Mouse (Mus musculus) erythroblast, adult 5-6 weeks (primary cell): ENCODE data around the gene Tprkb. TPM values are rescaled to one million over a fixed set of nuclear protein-coding genes. Genes with fewer than 3 reads are reported as not detected.
A peak's percentile ranks its signal among the peaks of the same experiment; 100 is the strongest.
"Not testable (repeated sequence)": the region's sequence is repeated elsewhere in the genome, so short reads cannot be mapped to it uniquely, and the experiment has no call there.

Experiments
- ATAC-seq: replicated peaks from 2 replicates; pipeline ENCODE4 v1.8.0; 2016; ENCODE audit warnings: moderate number of reproducible peaks, mild to moderate bottlenecking, moderate TSS enrichment, inconsistent platforms; ENCODE audit not compliant: poor library complexity, low FRiP score, severe bottlenecking
- total RNA-seq, 2 experiments: library from RNA; stranded (forward) in 1 of 2; stranded (reverse) in 1 of 2; fragments of 150-400 nt in 1 of 2; fragments of 200-764, 138-1000 nt in 1 of 2; gene quantifications; 2 replicates each; pipeline versions ENCODE4 v1.2.3 to v1.2.4; 2015 to 2017; ENCODE audit warnings: low replicate concordance in 2 of 2

Tprkb gene
- total RNA-seq, 2 experiments from 2014 or later = 7.3 to 11.9 TPM

- ATAC-seq = peak; percentile 40
Measured at GRCm38 (mm10) chr6:85915141-85915538, 3.5 kb downstream of the Tprkb start.

DNA sequence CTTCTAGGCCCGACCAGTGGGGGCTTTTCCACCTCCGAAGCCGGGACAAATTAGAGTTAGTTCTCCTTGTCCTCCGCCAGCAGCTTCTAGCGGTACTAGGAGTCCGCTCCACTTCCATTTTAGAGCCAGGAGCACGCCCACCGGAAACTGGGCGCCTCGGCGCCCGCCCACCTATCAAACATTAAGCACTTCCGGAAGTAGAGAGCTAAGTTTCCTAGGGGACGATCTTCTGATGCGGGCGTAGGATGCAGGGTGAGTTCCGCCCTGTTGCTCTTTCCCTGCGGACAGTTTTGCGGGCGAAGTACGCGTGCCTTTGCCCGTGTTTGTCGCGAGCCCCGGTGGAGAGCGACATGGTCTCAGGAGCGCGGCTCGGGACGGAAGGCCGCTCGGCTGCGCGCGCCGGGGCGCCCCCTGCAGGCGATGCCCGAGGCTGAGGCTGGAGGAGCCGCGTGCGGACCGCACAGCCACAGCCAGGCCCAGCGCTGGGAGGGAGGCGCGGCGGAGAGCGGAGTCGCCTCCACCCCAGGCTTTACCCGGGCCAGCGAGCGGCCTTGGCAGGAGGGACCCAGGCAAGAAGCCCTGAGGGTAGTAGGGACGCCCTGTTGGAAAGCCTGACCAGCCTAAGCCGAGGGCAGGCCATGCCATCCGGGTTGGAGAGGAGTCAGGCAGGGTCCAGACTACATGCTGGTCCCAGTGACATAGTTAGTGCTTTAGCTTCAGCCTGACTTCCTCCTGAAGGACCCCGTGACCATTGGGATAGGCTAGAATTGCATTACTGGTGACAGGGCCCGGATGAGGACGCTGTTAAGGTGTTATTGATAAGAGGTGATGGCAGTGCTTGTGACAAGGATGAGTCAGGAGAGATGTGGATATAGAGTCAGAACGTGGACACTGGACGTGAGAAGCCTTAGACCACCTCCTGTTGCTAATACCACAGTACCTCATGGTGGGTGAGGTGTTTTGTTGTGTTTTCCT lies 4.2 kb downstream of the Tprkb start, which contains the start of gene Nat8f1:
TSS of gene Nat8f1 (minus strand) at position 149 of the 975 bp plus-strand sequence.
- ATAC-seq = peak; percentile 97

GRCm38 (mm10) chr6:85916596-85916995 lies 4.9 kb downstream of the Tprkb start:
- ATAC-seq = no peak

DNA sequence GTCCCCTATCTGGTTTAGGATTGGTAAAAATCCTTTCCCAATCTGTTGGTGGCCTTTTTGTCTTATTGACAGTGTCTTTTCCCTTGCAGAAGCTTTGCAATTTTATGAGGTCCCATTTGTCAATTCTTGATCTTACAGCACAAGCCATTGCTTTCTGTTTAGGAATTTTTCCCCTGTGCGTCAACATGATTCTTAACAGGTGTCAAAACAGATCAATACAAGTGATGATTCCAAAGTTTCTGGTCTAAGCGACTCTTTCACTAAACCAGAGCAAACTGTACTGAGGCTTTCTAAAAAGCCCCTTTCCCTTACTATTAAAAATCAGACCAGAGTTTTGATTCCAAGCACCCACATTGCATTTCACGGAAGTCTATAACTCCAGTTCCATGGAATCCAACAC lies 6.7 kb downstream of the Tprkb start:
- not testable (repeated sequence) for ATAC-seq

DNA sequence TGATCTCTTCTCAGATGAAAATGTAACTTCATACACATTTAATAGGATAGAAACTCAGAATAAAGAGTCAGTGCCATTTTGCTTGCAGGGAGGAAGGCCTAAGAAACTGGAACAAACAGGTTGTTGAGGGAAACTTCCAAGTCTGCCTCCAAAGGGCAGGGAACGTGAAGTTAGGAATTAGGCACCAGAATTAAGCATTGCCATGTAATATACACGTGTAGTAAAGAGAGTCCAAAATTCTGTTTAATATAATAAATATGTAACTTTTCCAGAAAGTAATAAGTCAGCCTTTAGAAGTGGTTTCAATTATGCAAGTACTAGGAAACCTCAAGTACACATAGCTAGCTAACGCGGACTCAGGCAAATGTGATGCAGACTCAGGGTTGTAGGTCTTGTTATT lies 7.7 kb downstream of the Tprkb start:
- ATAC-seq = no peak

DNA sequence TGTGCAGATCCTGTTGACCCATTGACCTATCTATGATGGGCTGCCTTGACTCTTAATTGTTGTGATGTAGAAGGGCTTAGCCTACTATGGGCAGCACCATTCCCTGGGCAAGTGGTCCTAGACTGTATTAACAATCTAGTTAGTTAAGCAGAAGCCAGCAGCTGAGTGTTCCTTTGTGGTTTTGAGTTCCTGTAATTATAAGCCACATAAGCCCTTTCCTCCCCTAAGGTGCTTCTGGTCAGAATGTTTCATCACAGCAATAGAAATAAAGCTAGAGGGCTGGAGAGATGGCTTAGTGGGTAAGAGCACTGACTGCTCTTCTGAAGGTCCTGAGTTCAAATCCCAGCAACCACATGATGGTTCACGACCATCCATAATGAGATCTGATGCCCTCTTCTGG lies 12.0 kb downstream of the Tprkb start:
- ATAC-seq = no peak

GRCm38 (mm10) chr6:85926709-85927108 lies 15.0 kb downstream of the Tprkb start:
- ATAC-seq = no peak

DNA sequence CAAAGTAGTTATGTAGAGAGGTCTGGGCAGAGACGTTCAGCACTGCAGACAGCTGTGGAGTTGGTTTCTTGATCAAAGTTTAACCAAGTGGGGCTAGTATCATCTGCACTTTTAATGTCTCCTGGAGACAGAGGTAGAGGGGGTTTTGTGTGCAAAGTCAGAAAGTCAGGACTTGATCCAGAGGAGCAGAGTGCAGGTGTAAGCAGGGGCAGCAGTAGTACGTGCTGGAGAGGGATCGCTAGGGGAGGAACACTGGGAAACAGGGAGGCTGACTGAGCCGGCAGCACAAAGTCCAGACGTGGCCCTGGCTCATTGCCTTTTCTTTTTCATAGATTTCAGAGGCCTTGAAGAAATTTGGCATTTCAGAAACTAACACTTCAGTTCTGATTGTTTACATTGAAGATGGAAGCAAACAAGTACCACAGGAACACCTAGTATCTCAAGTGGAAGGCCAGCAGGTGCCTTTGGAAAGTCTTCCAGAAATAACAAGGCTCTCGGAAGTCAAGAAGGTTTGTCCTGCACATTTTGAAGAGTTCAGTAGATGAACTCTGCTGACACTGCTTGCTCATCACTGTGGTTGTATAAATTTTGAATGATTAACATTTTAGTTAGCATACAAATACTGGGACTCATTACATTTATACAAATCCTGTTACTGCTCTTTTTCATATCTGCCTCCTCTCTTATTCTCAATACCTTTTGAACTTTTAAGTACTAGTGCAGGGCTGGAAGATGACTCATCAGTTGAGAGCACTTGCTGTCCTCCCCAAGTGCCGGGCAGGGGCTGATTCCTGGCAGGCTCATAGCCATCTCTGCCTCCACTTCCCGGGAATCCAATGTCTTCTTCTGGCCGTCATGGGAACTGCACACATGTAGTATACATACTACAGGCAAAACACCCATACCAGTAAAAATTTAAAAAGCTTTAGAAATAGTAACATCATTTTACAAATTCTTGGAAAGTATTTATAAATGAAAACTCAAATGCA lies 16.1 kb downstream of the Tprkb start:
- no peak for ATAC-seq

GRCm38 (mm10) chr6:85929312-85929711 lies 17.6 kb downstream of the Tprkb start:
- no peak for ATAC-seq

GRCm38 (mm10) chr6:85934047-85934446 lies 22.4 kb downstream of the Tprkb start:
- ATAC-seq = no peak

DNA sequence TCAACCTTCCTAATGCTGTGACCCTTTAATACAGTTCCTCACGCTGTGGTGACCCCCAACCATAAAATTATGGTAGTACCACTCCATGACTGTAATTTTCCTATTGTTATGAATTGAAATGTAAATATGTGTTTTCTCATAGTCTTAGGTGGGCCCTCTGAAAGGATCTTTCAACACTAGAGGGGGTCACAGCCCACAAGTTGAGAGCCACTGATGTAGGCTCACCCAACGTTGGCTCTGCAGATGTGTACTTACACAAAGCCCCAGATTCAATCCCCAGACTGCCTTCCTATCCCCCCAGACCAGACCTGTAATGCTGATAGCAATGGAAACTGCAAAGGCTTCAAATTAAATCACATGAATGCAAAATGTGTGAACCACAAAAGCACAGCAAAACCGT lies 24.0 kb downstream of the Tprkb start:
- no peak for ATAC-seq

DNA sequence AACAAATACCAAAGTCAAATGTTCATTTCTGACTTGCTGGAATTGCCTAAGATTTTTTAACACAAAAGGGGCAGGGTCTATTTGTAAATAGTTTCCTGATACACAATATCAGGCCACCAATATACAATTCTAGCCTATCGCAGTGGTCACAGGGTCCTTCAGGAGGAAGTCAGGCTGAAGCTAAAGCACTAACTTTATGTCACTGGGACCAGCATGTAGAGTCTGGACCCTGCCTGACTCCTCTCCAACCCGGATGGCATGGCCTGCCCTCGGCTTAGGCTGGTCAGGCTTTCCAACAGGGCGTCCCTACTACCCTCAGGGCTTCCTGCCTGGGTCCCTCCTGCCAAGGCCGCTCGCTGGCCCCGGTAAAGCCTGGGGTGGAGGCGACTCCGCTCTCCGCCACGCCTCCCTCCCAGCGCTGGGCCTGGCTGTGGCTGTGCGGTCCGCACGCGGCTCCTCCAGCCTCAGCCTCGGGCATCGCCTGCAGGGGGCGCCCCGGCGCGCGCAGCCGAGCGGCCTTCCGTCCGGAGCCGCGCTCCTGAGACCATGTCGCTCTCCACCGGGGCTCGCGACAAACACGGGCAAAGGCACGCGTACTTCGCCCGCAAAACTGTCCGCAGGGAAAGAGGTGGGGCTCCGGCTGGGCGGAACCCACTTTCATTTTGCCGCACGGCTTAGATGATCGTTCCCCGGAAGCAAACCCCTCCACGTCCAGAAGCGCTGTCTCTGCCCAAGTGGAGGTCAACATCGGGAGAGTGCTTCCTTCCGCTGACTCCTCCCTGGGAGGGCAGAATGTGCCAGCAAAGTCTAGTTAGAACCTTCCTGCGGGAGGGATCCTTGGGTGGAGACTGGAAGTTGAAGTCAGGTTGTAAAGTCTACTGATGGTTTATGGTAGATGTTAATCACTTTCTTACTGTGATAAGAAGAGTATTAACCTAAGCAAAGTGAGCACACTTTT lies 25.1 kb downstream of the Tprkb start:
- peak; percentile 95 for ATAC-seq

GRCm38 (mm10) chr6:85938701-85939100 lies 27.0 kb downstream of the Tprkb start:
- no peak for ATAC-seq

- ATAC-seq = peak; percentile 57; the same call in 1 of the 2 replicates
Measured at GRCm38 (mm10) chr6:85942469-85942868, 30.8 kb downstream of the Tprkb start.

DNA sequence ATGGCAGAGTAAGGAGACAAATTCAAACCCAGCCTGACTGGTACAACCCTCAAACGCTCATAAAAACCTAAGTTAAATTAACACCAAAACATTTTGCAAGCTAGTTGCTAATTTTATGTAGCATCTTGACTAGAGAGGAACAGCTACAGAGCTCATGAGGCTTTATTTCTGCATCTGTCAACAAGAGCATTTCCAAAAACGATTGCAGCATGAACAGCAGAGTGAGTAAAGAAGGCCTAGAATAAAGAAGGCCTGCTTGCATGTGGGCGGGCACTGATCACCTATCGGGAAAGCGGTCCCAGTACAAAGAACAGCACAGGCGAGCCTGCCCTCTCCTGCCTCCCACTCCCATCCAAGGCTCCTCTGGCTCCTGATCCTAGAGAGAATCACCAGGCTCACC lies 36.9 kb downstream of the Tprkb start:
- ATAC-seq = no peak

GRCm38 (mm10) chr6:85957581-85957980 lies 45.9 kb downstream of the Tprkb start:
- no peak for ATAC-seq

- ATAC-seq = peak; percentile 95
Measured at GRCm38 (mm10) chr6:85961101-85962091, 49.7 kb downstream of the Tprkb start, which contains the start of gene Dusp11. Dusp11 (minus strand) TSS chr6:85961667.

DNA sequence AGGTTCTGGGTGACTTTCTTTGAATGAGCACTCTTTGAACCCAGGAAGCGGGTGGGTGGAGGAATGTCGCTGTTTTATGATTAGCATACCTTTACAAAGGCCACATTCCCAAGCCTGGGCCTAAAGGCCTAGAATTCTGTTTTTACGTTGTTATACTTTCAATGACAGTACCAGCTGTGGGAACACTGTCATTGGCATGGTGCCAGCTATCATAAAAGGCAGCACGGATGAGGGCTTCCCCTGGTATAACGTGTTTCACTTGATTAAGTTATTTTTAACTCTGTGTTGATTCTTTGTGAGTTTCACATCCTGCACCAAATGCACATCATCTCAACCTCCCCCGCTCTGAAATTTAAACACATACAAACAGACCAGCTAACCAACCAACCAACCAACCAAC lies 54.4 kb downstream of the Tprkb start:
- ATAC-seq = not testable (repeated sequence)
